Mouse (Mus musculus): ENCODE results near the gene Gm4070. TPM values are rescaled to one million over a fixed set of nuclear protein-coding genes. Genes with fewer than 3 reads are reported as not detected.

Gm4070 gene
- total RNA-seq, 1 experiment = 0.09 TPM

Other genes with a start within 250 kb of the Gm4070 start
- gene Ilk, start 217.4 kb downstream of the Gm4070 start, total RNA-seq (2012; rRNA removed) = 36.9 and 61.4 TPM in 2 replicates
- 25.3 and 35.6 TPM in 2 replicates for gene Rrp8, start 216.6 kb downstream of the Gm4070 start, total RNA-seq (2012; rRNA removed)
- gene Taf10, start 209.6 kb downstream of the Gm4070 start, total RNA-seq (2012; rRNA removed) = 173 and 192 TPM in 2 replicates
- 53.1 and 78.4 TPM in 2 replicates for gene Tpp1, start 201.7 kb downstream of the Gm4070 start, total RNA-seq (2012; rRNA removed)
- gene Dchs1, start 166.3 kb downstream of the Gm4070 start, total RNA-seq (2012; rRNA removed) = 1.5 and 3.3 TPM in 2 replicates
- gene Mrpl17, start 142.9 kb downstream of the Gm4070 start, total RNA-seq (2012; rRNA removed) = 325 and 371 TPM in 2 replicates

All from ES-E14 (cell line).